Mouse (Mus musculus): ENCODE data around the gene Rnf8.
A peak's percentile ranks its signal among the peaks of the same experiment; 100 is the strongest.

DNA sequence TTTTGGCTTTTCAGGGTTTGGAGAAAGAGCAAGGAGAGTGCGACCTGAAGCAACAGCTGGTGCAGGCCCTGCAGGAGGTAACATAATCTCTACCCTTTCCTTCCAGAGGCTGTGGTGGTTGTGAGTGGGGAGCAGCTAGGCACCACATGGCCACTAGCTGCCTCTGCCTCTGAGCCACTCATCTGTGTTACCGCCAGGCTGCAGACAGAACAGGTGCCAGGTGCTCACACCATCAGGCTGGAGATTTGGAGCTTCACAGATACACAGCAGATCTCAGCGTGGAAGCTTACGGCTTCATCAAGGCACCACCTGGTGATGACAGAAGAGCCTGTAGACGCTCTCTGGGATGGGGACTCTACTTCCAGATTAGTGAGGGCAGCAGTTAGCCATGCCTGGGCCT, 14.4 kb downstream of the Rnf8 start:
- TF ChIP-seq POLR2A (IDR thresholded peaks at IDR 0.05; ENCODE audit: borderline replicate concordance, insufficient read depth, low read length) = no peak
- peak; percentile 27; the same call in 1 of the 2 replicates for TF ChIP-seq CTCF (IDR thresholded peaks at IDR 0.05; ENCODE audit: borderline replicate concordance, insufficient read depth, low read depth, low read length)

Data from cerebellum, adult 2 months (tissue).